8 mouse cellular contexts compared by ENCODE assay signal in genomic region chr11:35769188-35769745, GRCm38 (mm10). TPM values are rescaled to one million over a fixed set of nuclear protein-coding genes. Genes with fewer than 3 reads are reported as not detected.
DNase-seq lines count a peak whose midpoint lies in the region; ATAC-seq lines count a peak whose summit lies in the region.

Pank3 (plus strand) TSS chr11:35769484.

- H3K4me3 ChIP-seq in hindbrain, embryonic 15.5 days = peak within 1 kb of the TSS; percentile 81

- H3K27ac ChIP-seq in hindbrain, embryonic 15.5 days (replicated peaks) = peak within 1 kb of the TSS; percentile 95

- H3K27me3 ChIP-seq in hindbrain, embryonic 15.5 days = no peaks in the 10 kb centered on the region

- H3K9me3 ChIP-seq in hindbrain, embryonic 15.5 days = no peaks in the 10 kb centered on the region

- peaks cover 24% of the 10 kb centered on the region for H3K4me1 ChIP-seq in hindbrain, embryonic 15.5 days (replicated peaks)

- no peaks in the 10 kb centered on the region for H3K36me3 ChIP-seq in hindbrain, embryonic 15.5 days

- peak within 1 kb of the TSS; percentile 98 for H3K9ac ChIP-seq in hindbrain, embryonic 15.5 days

- 0% methylated on average over 22 of the region's 50 CpGs for WGBS in hindbrain, embryonic 15.5 days

- peak within 1 kb of the TSS; percentile 62 for H3K4me2 ChIP-seq in hindbrain, embryonic 15.5 days

- peak; percentile 98 for DNase-seq in T-cell, adult 2 months (ENCODE audit: low spot score)
- DNase-seq in cerebellum, postnatal 36 days = peak; percentile 95 to 97
- peak; percentile 97 to 98 for DNase-seq in frontal cortex, postnatal 36 days (ENCODE audit: low spot score in 2 of 2)
- peak; percentile 97 for DNase-seq in left cerebral cortex, adult 11 months (ENCODE audit: low spot score)
- peak; percentile 96 to 99 for DNase-seq in lung, postnatal 4 days
- peak; percentile 95 for DNase-seq in retina, postnatal 7 days (ENCODE audit: low read depth, low spot score)
- peak; percentile 86 for DNase-seq in urinary bladder, adult 2 months (ENCODE audit: low spot score)

- ATAC-seq in hindbrain, embryonic 15.5 days (ENCODE audit: low FRiP score, low read depth) = peak; percentile 99

RNA-seq across cellular contexts. Expression of gene Pank3, which starts in this region (rescaled TPM):
- polyA plus RNA-seq in hindbrain, embryonic 15.5 days (2015; fragmentation: Nextera tagmentation; extraction: Ambion mirVana) = 20.4 and 21.3 TPM in 2 replicates
- polyA plus RNA-seq in urinary bladder, adult 2 months (2012; rRNA removed) = 16.7 and 17.9 TPM in 2 replicates

Comparison
In these comparisons a context has a peak if more than half of its experiments do, and no peak if none do; other contexts are left out.
1. Peak in every context shown above with its lines: DNase-seq, ATAC-seq, H3K4me3 ChIP-seq and H3K27ac ChIP-seq.